Mouse (Mus musculus) embryonic facial prominence, embryonic 10.5 days (tissue): Measurements from ENCODE around the gene Ttc26. TPM values are rescaled to one million over a fixed set of nuclear protein-coding genes. Genes with fewer than 3 reads are reported as not detected.

Experiments
- DNase-seq: peaks from one replicate; pipeline ENCODE4 v3.0.0-alpha.2; 2017; ENCODE audit warnings: low spot score
- H3K27ac ChIP-seq: fragments of 300-500 bp; sonication (generic); replicated peaks from 2 replicates; pipeline ENCODE4 v1.5.1; 2016; ENCODE audit warnings: mild to moderate bottlenecking
- H3K27me3 ChIP-seq: fragments of 300-500 bp; sonication (generic); replicated peaks from 2 replicates; pipeline ENCODE4 v1.6.1; 2016; ENCODE audit warnings: low read depth, mild to moderate bottlenecking; ENCODE audit not compliant: poor library complexity, severe bottlenecking
- H3K36me3 ChIP-seq: fragments of 300-500 bp; sonication (generic); replicated peaks from 2 replicates; pipeline ENCODE4 v1.6.1; 2016; ENCODE audit warnings: mild to moderate bottlenecking, moderate library complexity
- H3K4me1 ChIP-seq: fragments of 300-500 bp; sonication (generic); 2 replicates; pipeline ENCODE4 v1.6.1; 2016
- H3K4me3 ChIP-seq: fragments of 300-500 bp; sonication (generic); 2 replicates; pipeline ENCODE4 v1.5.1; 2016; ENCODE audit warnings: mild to moderate bottlenecking, moderate library complexity
- H3K9me3 ChIP-seq: fragments of 300-500 bp; sonication (generic); 2 replicates; pipeline ENCODE4 v1.6.1; 2016; ENCODE audit warnings: mild to moderate bottlenecking
- WGBS: fragments of 180-500 bp; shearing (Covaris S2); methylation state at CpG from one replicate; pipeline ENCODE4 v1.1.7; 2016; 5-methylcytosine and 5-hydroxymethylcytosine counted together
- polyA plus RNA-seq: library from polyadenylated mRNA; unstranded; fragments of >200 nt; fragmentation: Nextera tagmentation; extraction: Ambion mirVana; gene quantifications from 2 replicates; pipeline ENCODE4 v1.2.1, GENCODE M21; 2016

The Ttc26 gene
- 14.4 and 15.4 TPM in 2 replicates for polyA plus RNA-seq

DNA sequence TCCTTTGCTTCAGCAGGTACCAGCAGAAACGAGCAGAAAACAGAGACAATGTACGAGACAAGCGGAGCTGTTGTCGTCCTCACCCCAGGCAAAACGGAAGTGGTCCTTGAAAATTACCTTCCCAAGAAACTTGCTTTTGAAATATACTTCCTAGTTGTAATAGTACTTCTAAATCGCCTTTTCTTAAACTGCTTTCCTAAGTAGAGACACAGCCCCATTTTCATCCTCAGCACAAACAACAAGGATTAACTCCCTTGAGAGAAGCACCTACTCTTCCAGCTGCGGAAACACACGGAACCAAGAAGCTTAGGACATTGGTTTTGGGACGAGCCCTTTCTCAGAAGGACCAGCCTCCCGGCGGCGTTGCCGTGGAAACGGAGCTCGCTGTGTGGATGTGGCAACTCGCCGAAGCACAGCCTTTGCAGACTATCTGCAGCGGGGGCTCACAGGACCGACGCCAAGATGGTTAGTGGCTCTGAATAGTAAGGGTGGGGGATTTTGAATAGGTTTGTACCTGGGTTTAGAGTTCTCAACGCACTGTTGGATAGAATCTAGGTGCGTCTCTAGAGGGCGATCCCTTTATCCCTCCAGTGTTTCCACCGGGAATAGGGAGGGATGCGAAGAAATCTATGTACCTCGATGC, at the start of gene Ttc26:
Gene Ttc26 (plus strand): TSS at position 341 of the 643 bp plus-strand sequence.
- Histone ChIP-seq H3K4me1 (peaks cover 11% of the 10 kb centered on the region; the same call in 1 of the 2 replicates), H3K27ac (peak within 1 kb of the TSS; percentile 90)
- WGBS, result under 1% methylated on average over 26 of the region's 26 CpGs

DNA sequence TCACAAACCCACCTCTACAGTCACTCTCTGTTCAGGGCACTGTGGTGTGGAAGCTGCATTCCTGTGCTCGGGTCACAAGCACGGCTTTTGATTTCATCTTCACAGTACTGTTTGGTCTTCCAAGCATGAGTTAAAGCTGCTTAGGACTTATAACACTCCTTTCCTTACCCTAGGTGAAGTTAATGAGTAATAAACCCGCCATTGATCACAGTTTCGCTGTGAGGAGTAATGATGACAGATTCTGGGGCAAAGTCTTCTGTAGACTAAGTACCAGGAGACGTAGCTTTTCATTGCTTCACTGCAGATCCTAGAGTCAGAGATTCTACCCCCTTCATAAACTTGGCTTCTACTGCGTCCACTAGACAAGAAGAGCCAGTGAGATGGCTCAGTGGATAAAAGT, 46.0 kb upstream of the Ttc26 start:
- WGBS, result 92% methylated on average over 6 of the region's 6 CpGs
- no peaks in the 10 kb centered on the region for H3K27me3 ChIP-seq
- H3K9me3 ChIP-seq, result no peaks in the 10 kb centered on the region
- no peak overlapping the region for H3K4me3 ChIP-seq
- H3K4me1 ChIP-seq, result no peaks in the 10 kb centered on the region
- H3K36me3 ChIP-seq, result no peaks in the 10 kb centered on the region
- no peak for DNase-seq
- H3K27ac ChIP-seq, result no peak overlapping the region

More for the DNA sequence above, at the start of gene Ttc26:
- no peaks in the 10 kb centered on the region for H3K9me3 ChIP-seq
- H3K4me3 ChIP-seq, result peak within 1 kb of the TSS; percentile 72
- no peaks in the 10 kb centered on the region for H3K27me3 ChIP-seq
- peaks cover 10% of the 10 kb centered on the region for H3K36me3 ChIP-seq
- DNase-seq, result peak; percentile 89

DNA sequence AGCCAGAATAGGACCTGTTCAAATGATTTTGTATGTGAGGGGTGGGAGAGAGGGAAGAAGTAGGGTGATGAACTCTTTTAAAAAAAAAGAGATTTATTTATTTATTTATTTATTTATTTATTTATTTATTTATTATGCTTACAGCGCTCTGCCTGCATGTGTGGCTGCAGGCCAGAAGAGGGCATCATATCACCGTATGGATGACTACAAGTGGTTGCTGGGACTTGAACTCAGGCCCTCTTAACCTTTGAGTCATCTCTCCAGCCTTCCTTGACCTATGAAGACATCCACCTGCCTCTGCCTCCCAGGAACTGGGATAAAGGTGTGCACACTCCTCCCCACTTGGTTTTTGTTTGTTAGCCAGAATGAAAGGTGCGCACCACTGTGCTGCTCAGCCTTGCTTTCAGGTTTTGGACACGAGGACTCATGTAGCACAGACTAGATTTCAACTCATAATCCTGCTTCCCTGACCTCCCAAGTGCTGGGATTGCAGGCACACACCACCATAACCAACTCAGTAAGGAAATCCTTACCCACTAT, 44.0 kb upstream of the Ttc26 start:
- no peaks in the 10 kb centered on the region for H3K4me1 ChIP-seq
- no peaks in the 10 kb centered on the region for H3K36me3 ChIP-seq
- H3K27ac ChIP-seq, result no peak overlapping the region
- 92% methylated on average over 4 of the region's 4 CpGs for WGBS
- no peaks in the 10 kb centered on the region for H3K27me3 ChIP-seq
- no peak for DNase-seq
- no peaks in the 10 kb centered on the region for H3K9me3 ChIP-seq
- H3K4me3 ChIP-seq, result no peak overlapping the region

DNA sequence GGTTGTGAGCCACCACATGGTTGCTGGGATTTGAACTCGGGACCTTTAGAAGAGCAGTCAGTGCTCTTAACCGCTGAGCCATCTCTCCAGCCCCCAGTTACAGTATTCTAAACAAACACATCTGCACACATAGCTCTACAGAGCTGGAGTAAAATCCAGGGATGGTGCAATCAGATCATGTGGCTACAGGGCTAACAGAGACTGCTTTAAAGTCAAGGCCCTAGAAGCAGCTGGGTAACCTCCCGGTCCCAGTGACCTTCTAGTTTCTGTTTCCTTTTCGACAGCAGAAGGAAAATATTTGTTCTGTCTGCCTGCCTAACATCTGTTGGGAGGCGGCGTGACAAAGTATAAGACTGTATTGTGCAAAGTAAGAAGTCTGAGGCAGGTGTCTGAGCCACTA, 43.3 kb upstream of the Ttc26 start:
- no peaks in the 10 kb centered on the region for H3K36me3 ChIP-seq
- no peaks in the 10 kb centered on the region for H3K27me3 ChIP-seq
- no peaks in the 10 kb centered on the region for H3K4me1 ChIP-seq
- no peaks in the 10 kb centered on the region for H3K9me3 ChIP-seq
- WGBS, result 82% methylated on average over 6 of the region's 6 CpGs
- no peak for DNase-seq
- H3K4me3 ChIP-seq, result no peak overlapping the region
- H3K27ac ChIP-seq, result no peak overlapping the region

DNA sequence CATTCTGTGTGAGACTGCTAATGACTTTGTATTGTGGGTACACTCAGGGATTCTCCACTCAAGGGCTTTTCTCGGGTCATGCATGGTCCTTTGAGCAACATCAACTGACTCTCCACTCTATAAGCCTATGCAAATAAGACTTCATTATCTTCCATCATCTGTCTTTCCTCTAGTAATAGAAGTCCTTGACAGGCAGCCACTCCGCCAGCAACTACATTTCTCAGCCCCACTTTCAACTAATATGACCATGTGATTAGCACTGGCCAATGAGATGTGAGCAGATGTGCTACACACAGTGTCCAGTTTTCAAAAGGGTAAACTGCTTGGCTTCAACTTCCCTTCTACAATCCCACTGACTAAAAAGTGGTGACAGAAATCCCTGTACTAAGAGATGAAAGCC, 42.2 kb upstream of the Ttc26 start:
- H3K27me3 ChIP-seq, result no peaks in the 10 kb centered on the region

DNA sequence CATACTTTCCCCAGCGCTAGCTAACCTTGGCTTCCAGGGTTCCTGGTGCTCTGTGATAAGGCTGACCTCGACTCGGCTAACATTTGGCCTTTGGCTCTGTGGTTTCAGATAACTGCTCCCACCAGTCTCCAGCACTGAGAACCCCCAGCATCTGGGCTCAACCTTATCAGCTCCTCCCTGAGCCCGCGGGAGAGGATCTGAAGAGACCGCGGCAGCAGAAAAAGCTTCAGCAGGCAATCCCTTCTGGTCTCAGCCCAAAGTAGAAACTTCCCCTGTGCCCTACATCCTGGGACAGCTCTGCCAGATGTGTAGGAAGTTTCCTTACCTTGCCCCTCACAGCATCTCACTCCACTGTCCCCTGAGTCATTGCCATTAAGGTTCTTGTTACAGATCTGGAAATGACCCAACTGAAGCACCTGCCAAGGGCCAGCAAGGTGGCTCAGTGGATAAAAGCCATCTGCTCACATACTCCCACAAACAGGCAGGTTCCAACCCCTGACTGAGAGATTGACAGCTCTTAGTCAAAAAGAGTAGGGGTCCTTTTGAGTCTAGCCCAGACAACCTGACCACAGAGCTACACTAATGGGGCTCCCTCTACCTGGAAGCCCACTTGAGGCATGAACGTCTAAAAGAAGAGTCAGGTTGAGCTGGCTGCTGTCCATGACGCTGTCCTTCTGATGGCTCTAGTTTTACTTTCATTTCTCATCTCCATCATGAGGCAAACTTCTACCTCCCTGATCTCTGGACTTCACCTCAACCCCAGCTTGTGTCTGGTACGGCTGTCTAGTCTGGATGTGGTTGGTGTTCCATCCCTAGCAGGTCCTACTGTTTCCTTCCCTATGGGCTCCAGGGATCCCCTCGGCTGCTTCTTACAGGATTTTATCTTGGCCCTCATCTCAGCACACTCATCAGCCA, 39.3 kb upstream of the Ttc26 start:
- no peaks in the 10 kb centered on the region for H3K4me1 ChIP-seq
- no peaks in the 10 kb centered on the region for H3K27me3 ChIP-seq
- H3K4me3 ChIP-seq, result no peak overlapping the region
- no peaks in the 10 kb centered on the region for H3K9me3 ChIP-seq
- no peak for DNase-seq
- H3K36me3 ChIP-seq, result no peaks in the 10 kb centered on the region
- H3K27ac ChIP-seq, result no peak overlapping the region
- WGBS, result 69% methylated on average over 11 of the region's 11 CpGs

More for the DNA sequence above, 42.2 kb upstream of the Ttc26 start:
- 82% methylated on average over 2 of the region's 2 CpGs for WGBS
- DNase-seq, result no peak
- no peaks in the 10 kb centered on the region for H3K9me3 ChIP-seq
- no peaks in the 10 kb centered on the region for H3K36me3 ChIP-seq
- no peaks in the 10 kb centered on the region for H3K4me1 ChIP-seq
- H3K27ac ChIP-seq, result no peak overlapping the region
- no peak overlapping the region for H3K4me3 ChIP-seq

DNA sequence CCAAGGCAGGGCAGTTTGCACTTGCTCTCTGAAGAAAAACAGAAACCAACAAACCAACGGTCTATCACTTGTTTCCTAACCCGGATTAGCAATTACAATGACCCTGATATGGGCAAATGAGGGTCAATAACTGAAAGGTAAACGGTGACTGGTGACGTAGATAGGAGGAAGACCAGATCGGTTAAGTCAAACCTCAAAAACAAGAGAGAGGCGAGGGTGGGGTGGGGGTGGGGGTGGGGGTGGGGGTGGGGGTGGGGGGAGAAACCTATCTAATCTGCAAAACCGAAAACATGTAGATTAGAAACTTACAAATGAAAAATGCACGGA, 38.6 kb upstream of the Ttc26 start:
- WGBS, result 85% methylated on average over 8 of the region's 8 CpGs
- no peaks in the 10 kb centered on the region for H3K36me3 ChIP-seq

DNA sequence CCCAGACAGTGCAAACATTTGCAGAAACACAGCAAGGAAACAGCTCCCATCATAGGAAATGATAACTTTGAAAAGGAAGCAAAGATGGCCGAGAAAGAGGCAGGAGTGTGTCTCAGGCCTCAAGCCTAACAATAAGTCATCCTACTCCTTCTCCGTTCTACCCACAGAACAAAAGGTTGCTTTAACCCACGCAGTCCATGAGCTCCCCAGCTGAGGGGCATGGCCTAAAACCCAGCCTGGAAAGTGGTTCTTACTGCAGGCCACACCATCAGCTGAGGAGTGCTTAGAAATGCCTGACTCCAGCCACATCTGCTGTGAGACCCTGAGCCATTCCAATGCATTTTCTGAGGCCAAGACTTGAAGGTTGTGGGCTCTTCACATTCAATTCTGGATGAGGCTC, 37.7 kb upstream of the Ttc26 start:
- WGBS, result 52% methylated on average over 3 of the region's 3 CpGs

More for the DNA sequence above, 38.6 kb upstream of the Ttc26 start:
- H3K27ac ChIP-seq, result no peak overlapping the region
- H3K4me1 ChIP-seq, result no peaks in the 10 kb centered on the region
- H3K27me3 ChIP-seq, result no peaks in the 10 kb centered on the region
- H3K9me3 ChIP-seq, result no peaks in the 10 kb centered on the region
- DNase-seq, result no peak
- no peak overlapping the region for H3K4me3 ChIP-seq

DNA sequence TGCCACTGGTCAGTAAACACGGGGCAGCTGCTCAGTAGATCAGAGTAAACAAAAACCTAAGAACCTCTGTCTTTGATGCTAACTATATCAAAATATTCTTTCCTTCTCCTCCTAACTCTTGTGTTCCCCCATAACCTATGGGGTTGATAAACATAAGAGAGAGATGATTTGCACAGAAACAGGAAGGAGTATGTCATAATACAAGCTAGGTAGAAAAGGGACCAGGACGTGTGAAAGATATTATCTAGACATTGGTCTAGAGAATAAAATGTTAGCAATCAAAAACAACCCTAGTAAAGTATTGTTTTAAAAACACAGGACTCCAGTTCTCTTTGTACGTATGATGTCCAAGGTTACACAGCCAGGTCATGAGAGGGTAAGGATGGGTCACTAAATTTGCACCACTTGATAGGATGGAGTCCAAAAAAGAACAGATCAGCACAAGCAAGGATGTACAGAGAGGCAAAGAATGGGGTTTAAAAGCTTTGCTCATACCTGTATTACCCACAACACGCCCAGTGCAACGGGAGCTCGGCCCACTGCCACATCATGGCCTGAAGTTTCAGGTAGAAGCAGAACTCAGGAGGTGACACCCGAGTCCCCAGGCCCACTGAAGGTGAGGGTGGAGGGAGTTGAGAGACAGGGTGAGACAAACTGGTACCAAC, 37.1 kb upstream of the Ttc26 start:
- no peak overlapping the region for H3K27ac ChIP-seq
- no peak for DNase-seq
- no peaks in the 10 kb centered on the region for H3K4me1 ChIP-seq
- WGBS, result 84% methylated on average over 7 of the region's 7 CpGs
- no peak overlapping the region for H3K4me3 ChIP-seq
- H3K27me3 ChIP-seq, result no peaks in the 10 kb centered on the region
- H3K9me3 ChIP-seq, result no peaks in the 10 kb centered on the region
- no peaks in the 10 kb centered on the region for H3K36me3 ChIP-seq

More for the DNA sequence above, 37.7 kb upstream of the Ttc26 start:
- no peak overlapping the region for H3K27ac ChIP-seq
- no peak for DNase-seq
- H3K4me3 ChIP-seq, result no peak overlapping the region
- H3K9me3 ChIP-seq, result no peaks in the 10 kb centered on the region
- H3K27me3 ChIP-seq, result no peaks in the 10 kb centered on the region
- no peaks in the 10 kb centered on the region for H3K36me3 ChIP-seq
- H3K4me1 ChIP-seq, result no peaks in the 10 kb centered on the region

DNA sequence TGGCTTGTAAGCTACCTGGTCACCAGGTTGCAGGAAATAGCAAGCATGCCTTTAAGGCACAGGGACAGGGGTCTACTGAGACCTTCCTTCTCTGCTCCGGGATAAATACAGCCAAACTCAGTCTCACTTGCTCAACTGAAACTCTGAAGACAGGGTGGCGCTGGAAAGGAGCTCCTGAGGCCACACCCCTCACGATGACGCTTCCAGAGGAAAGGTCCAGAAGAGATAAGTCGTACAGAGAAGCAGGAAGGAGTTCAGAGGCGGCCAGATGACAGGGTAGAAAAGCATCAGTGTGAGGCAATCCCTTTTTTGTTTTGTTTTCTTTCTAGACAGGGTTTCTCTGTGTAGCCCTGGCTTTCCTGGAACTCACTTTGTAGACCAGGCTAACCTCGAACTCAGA, 35.5 kb upstream of the Ttc26 start:
- Histone ChIP-seq H3K4me3 (no peak overlapping the region), H3K36me3 (no peaks in the 10 kb centered on the region), H3K27ac (no peak overlapping the region), H3K4me1 (no peaks in the 10 kb centered on the region), H3K9me3 (no peaks in the 10 kb centered on the region), H3K27me3 (peaks cover 14% of the 10 kb centered on the region)
- WGBS, result 55% methylated on average over 7 of the region's 7 CpGs
- DNase-seq, result no peak

DNA sequence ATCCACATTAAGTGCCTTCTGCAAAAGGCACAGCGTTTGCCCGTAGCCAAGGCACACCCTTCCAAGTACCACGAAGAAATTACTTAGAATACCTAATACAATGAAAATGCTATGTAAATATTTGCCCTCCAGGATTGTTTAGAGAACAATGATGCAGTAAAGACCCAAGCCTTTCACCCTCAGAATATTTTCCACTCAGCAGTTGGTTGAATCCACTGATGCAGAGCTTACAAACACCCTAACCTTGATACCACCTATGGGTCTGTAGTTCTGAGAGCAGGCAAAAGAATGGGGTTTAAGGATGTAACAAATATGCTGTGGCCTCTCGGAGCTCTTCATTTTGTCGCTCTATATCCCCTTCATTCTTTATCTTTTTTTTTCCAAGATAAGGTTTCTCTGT, 33.4 kb upstream of the Ttc26 start:
- no peaks in the 10 kb centered on the region for H3K4me1 ChIP-seq
- no peak overlapping the region for H3K4me3 ChIP-seq
- H3K9me3 ChIP-seq, result no peaks in the 10 kb centered on the region
- no peak for DNase-seq
- H3K27ac ChIP-seq, result no peak overlapping the region
- 86% methylated on average over 5 of the region's 5 CpGs for WGBS
- peaks cover 35% of the 10 kb centered on the region for H3K27me3 ChIP-seq
- H3K36me3 ChIP-seq, result no peaks in the 10 kb centered on the region

DNA sequence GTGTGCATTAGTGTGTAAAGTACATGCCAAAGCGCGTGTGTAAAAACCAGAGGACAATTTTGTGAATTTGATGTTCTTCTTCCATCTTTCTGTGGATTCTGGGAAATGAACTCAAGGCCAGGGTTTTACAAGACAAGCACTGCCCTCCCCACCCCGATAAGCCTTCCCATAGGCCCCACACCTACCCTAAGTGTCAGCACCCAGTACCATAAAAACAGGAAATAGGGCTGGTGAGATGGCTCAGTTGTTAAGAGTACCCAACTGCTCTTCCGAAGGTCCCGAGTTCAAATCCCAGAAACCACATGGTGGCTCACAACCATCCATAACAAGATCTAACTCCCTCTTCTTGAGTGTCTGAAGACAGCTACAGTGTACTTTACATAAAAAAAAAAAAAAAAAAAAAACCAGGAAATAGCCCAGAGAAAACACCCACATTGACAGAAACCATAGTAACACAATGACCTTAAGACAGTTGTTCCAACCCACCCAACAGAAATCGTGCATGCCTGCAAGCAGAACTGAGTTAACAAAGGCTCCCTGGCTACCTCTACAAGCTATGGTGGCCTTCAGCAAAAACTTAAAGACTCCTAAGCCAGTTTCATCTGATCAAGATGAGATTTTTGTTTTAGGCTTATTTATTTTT, 32.3 kb upstream of the Ttc26 start:
- Histone ChIP-seq H3K4me3 (no peak overlapping the region), H3K4me1 (peaks cover 5% of the 10 kb centered on the region), H3K27ac (no peak overlapping the region), H3K27me3 (peaks cover 46% of the 10 kb centered on the region), H3K36me3 (no peaks in the 10 kb centered on the region), H3K9me3 (no peaks in the 10 kb centered on the region)
- WGBS, result 91% methylated on average over 6 of the region's 6 CpGs
- no peak for DNase-seq
